Mouse (Mus musculus) spleen, adult 2 months (tissue): ENCODE data around the gene Tnrc6a.

Experiments used
- CTCF ChIP-seq: fragments of 200-500 bp; IDR thresholded peaks from 2 replicates; pipeline ENCODE4 v1.5.1; 2011; ENCODE audit warnings: mild to moderate bottlenecking, inconsistent platforms; ENCODE audit not compliant: insufficient read depth, insufficient read length, insufficient replicate concordance; ENCODE audit errors: extremely low read depth
- POLR2A ChIP-seq: fragments of 200-500 bp; IDR thresholded peaks from 2 replicates; pipeline ENCODE4 v1.6.1; 2011; ENCODE audit warnings: low read depth, low read length, inconsistent platforms

DNA sequence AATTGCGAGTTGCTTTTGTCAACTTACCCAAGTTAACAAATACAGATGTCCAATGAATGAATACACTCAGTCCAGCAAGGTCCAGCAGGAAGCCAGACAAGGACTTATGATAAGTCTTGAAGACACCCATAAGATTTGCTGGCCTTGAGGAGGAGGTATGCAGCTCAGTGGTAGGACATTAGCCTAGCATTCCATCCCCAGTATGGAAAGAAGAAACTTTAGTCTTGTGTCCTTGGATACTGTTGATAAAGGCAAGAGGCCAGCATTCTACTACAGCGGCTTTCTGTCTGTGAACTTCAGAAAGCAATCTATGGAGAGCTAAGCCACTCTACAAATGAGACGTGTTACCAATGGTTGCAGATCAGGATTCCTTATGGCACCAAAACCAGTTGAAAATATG lies 22.4 kb upstream of the Tnrc6a start:
- no peak for TF ChIP-seq CTCF
- TF ChIP-seq POLR2A: no peak
